Mouse (Mus musculus) kidney, postnatal 0 days (tissue): ENCODE measurements around the gene Scamp2. TPM values are rescaled to one million over a fixed set of nuclear protein-coding genes. Genes with fewer than 3 reads are reported as not detected.

Experiments
- ATAC-seq: fragments of 200-750 bp; cut with Nextera tagmentation; replicated peaks from 2 replicates; pipeline ENCODE4 v1.8.0; 2017; ENCODE audit warnings: low read depth, moderate number of reproducible peaks, moderate TSS enrichment, moderate library complexity; ENCODE audit not compliant: low FRiP score
- DNase-seq: peaks from one replicate; pipeline ENCODE4 v3.0.0-alpha.2; 2016; ENCODE audit warnings: low spot score
- H3K27ac ChIP-seq: fragments of 300-500 bp; sonication (generic); 2 replicates; pipeline ENCODE4 v1.5.1; 2014; ENCODE audit warnings: mild to moderate bottlenecking
- H3K27me3 ChIP-seq: fragments of 300-500 bp; sonication (generic); 2 replicates; pipeline ENCODE4 v1.6.1; 2014; ENCODE audit warnings: low read length, mixed read lengths; ENCODE audit not compliant: insufficient read depth
- H3K36me3 ChIP-seq: fragments of 300-500 bp; sonication (generic); 2 replicates; pipeline ENCODE4 v1.6.1; 2014; ENCODE audit warnings: low read length, mixed read lengths; ENCODE audit not compliant: insufficient read depth
- H3K4me1 ChIP-seq: fragments of 300-500 bp; sonication (generic); replicated peaks from 2 replicates; pipeline ENCODE4 v1.6.1; 2014; ENCODE audit warnings: antibody characterized with exemption, low read length, mixed read lengths; ENCODE audit not compliant: insufficient read depth
- H3K4me2 ChIP-seq: fragments of 300-500 bp; sonication (generic); 2 replicates; pipeline ENCODE4 v1.6.1; 2014; ENCODE audit warnings: mild to moderate bottlenecking, low read length, moderate library complexity, mixed read lengths
- H3K4me3 ChIP-seq: fragments of 300-500 bp; sonication (generic); replicated peaks from 2 replicates; pipeline ENCODE4 v1.5.1; 2014; ENCODE audit warnings: low read depth, low read length
- H3K9ac ChIP-seq: fragments of 300-500 bp; sonication (generic); 2 replicates; pipeline ENCODE4 v1.6.1; 2014; ENCODE audit warnings: low read depth, low read length
- H3K9me3 ChIP-seq: fragments of 300-500 bp; sonication (generic); replicated peaks from 2 replicates; pipeline ENCODE4 v1.6.1; 2016; ENCODE audit warnings: low read length, inconsistent platforms, mixed read lengths
- CTCF ChIP-seq: IDR thresholded peaks from 2 replicates; pipeline ENCODE4 v1.5.1; 2016; ENCODE audit warnings: antibody characterized with exemption, low read depth, mild to moderate bottlenecking, moderate library complexity
- WGBS: fragments of 180-500 bp; shearing (Covaris S2); extraction: QIAGEN DNeasy Blood & Tissue Kit; methylation state at CpG from one replicate; pipeline ENCODE4 v1.1.7; 2014; 5-methylcytosine and 5-hydroxymethylcytosine counted together
- polyA plus RNA-seq: library from polyadenylated mRNA; unstranded; fragments of >200 nt; fragmentation: Nextera tagmentation; extraction: Ambion mirVana; gene quantifications from 2 replicates; pipeline ENCODE4 v1.2.1, GENCODE M21; 2015

The Scamp2 gene
- polyA plus RNA-seq, 1 experiment from 2014 or later: 100 TPM

DNA sequence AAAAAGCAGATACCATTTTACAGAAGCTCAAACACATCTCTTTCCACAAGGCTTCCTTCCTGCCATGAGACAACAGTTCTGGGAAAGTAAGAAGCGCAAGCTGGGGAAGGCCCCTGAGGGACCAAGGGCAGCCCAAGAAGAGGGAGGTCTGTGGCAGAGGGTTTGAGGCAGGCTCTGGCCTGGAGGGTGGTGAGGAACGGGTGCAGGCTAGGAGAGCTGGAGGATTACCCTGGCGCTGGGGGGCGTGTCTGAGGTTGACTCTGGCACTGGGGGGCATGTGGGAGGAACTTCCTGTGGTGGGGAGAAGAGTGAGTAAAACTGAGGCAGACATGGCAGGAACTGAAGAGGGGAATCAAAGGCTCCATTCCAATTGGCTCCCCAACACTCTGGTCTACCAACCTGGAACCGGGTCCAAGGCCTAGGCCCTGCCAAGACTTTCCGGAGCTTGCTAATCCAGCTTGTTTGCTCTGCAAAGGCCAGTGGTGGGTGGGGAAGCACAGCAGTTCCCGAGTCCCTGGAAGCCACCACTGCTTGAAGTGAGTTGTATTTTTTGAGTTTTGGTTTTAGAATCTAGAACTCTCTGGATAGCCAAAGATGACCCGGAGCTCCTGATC is 56.9 kb downstream of the Scamp2 start:
- Histone ChIP-seq H3K4me2 (no peak overlapping the region), H3K9ac (no peak overlapping the region), H3K4me1 (no peaks in the 10 kb centered on the region), H3K9me3 (no peaks in the 10 kb centered on the region), H3K4me3 (no peak overlapping the region), H3K27me3 (no peaks in the 10 kb centered on the region), H3K36me3 (no peaks in the 10 kb centered on the region), H3K27ac (no peak overlapping the region)
- TF ChIP-seq CTCF: no peak
- DNase-seq: no peak
- no peak for ATAC-seq
- WGBS: 76% methylated on average over 8 of the region's 8 CpGs

DNA sequence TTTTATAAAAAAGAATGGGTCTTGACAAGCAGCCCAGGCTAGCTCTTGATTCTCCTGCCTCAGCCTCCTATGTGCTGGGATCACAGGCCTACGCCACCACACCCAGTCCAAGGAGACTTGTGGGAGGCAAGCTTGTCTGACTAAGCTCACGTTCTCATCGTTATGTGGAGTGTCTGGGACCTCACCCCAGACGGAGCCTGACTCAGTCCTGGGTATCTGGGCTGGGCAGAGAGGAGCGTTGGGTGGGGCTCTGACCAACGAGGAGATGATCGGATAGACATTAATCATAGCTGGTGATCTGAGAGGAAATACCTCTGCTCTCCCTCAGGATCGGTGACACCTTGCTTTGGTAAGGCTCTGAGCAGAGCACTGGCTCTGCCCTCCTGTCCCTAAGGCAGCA is 58.1 kb downstream of the Scamp2 start:
- no peak overlapping the region for H3K27ac ChIP-seq
- H3K9ac ChIP-seq: no peak overlapping the region
- TF ChIP-seq CTCF: no peak
- no peak overlapping the region for H3K4me3 ChIP-seq
- 58% methylated on average over 8 of the region's 8 CpGs for WGBS
- no peaks in the 10 kb centered on the region for H3K27me3 ChIP-seq
- DNase-seq: no peak
- H3K9me3 ChIP-seq: no peaks in the 10 kb centered on the region
- H3K4me1 ChIP-seq: no peaks in the 10 kb centered on the region
- no peaks in the 10 kb centered on the region for H3K36me3 ChIP-seq
- H3K4me2 ChIP-seq: no peak overlapping the region
- no peak for ATAC-seq

- H3K9me3 ChIP-seq: no peaks in the 10 kb centered on the region
- no peak for ATAC-seq
- 78% methylated on average over 5 of the region's 5 CpGs for WGBS
- no peak within 1 kb of the TSS for H3K4me3 ChIP-seq
- no peaks in the 10 kb centered on the region for H3K4me1 ChIP-seq
- no peak within 1 kb of the TSS for H3K4me2 ChIP-seq
- no peak for TF ChIP-seq CTCF
- no peaks in the 10 kb centered on the region for H3K27me3 ChIP-seq
- H3K36me3 ChIP-seq: no peaks in the 10 kb centered on the region
- H3K27ac ChIP-seq: no peak within 1 kb of the TSS
- DNase-seq: no peak
- no peak within 1 kb of the TSS for H3K9ac ChIP-seq
Measured at GRCm38 (mm10) chr9:57620674-57621073, 59.9 kb downstream of the Scamp2 start, which contains the start of gene Lman1l. TSS of gene Lman1l (minus strand) at chr9:57620774.

DNA sequence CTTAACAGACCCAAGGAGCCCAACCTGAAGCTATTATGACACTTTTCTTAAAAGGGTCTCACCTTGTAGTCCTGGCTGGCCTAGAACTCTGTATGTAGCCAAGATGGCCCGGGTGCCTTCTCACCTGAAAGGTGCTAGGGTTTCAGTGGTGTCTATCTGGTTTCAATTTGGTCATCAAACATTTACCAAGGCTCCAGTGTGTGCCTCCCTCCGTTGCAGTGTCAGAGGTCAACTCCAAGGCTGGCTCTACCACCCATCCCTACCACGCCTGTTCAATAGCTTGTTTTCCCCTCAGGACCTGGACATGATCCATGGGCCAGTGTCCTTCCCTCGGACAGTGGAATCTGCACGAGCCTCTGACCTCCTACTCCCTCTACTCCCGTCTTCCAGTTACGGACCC is 63.6 kb downstream of the Scamp2 start:
- Histone ChIP-seq H3K27me3 (no peaks in the 10 kb centered on the region), H3K36me3 (peaks cover 33% of the 10 kb centered on the region), H3K27ac (no peak overlapping the region), H3K4me3 (no peak overlapping the region), H3K4me2 (no peak overlapping the region), H3K9me3 (no peaks in the 10 kb centered on the region), H3K4me1 (no peaks in the 10 kb centered on the region), H3K9ac (no peak overlapping the region)
- DNase-seq (no peak), ATAC-seq (no peak)
- 74% methylated on average over 7 of the region's 7 CpGs for WGBS
- no peak for TF ChIP-seq CTCF

DNA sequence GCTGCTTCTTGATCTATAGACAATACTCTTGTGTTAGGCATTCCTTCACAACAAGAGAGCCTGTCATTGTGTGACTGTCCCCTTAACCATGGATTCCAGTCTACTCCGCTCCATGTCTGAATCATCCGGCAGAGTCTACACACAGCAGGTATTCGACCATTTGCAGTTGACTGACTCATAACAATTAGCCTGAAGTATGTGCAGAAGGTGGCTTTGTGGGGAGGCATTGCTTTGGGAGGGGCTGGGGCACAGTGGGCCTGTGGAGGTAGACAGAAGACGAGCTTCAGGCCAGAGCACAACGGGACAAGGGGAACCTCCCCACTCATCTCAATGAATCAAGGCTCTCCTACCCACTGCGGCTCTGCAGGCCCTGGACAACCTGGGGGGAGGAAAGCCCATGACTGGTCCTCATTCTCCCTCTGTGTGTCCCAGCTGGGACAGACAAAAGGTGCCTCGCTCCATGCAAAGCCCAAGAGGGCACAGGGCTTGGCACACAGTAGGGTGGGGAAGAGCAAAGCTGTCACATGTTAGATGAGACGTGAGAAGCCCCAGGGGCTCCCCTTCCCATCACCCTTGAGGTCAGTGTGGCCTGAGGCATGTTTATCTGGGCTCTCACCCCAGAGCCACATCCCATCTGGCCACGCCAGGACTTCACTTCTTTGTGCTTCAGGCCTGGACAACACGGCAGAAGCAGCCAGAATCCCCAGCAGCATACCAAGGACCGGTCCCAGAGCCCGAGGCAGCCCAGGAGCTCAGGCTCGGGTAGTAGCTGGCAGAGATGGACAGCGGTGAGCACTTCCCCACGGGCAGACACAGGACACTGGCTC is 65.1 kb downstream of the Scamp2 start:
- H3K4me1 ChIP-seq: no peaks in the 10 kb centered on the region
- DNase-seq (no peak), ATAC-seq (no peak)
- 81% methylated on average over 15 of the region's 15 CpGs for WGBS
- H3K9ac ChIP-seq: no peak overlapping the region
- no peak overlapping the region for H3K4me3 ChIP-seq
- H3K36me3 ChIP-seq: peaks cover 46% of the 10 kb centered on the region
- no peak for TF ChIP-seq CTCF
- H3K27ac ChIP-seq: no peak overlapping the region
- H3K4me2 ChIP-seq: no peak overlapping the region
- H3K9me3 ChIP-seq: no peaks in the 10 kb centered on the region
- H3K27me3 ChIP-seq: no peaks in the 10 kb centered on the region

DNA sequence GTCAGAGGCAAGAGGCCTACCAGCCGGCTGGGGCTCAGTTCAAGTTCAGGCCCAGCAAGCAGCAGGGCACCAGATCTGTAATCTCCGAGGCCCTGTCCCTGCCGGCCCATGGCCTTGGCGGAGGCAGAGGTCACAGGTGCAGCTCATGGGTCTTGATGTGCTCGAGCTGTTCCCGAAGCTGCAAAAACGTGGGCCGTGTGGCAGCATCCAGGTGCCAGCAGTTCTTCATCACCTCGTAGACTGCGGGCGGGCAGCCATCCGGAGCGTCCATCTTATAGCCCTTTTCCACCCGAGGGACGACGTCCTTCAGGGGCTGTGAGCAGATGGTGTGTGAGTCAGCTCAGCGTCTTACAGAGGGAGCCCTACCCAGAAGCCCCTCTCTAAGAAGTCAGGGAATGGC is 66.4 kb downstream of the Scamp2 start:
- H3K27me3 ChIP-seq: no peaks in the 10 kb centered on the region
- H3K9ac ChIP-seq: no peak overlapping the region
- H3K4me2 ChIP-seq: no peak overlapping the region
- no peak overlapping the region for H3K27ac ChIP-seq
- peaks cover 47% of the 10 kb centered on the region for H3K36me3 ChIP-seq
- no peak for TF ChIP-seq CTCF
- no peaks in the 10 kb centered on the region for H3K4me1 ChIP-seq
- 84% methylated on average over 17 of the region's 17 CpGs for WGBS
- DNase-seq (no peak), ATAC-seq (no peak)
- no peak overlapping the region for H3K4me3 ChIP-seq
- H3K9me3 ChIP-seq: no peaks in the 10 kb centered on the region
